ENCODE assay signal across 19 mouse cellular contexts in the genomic region with DNA sequence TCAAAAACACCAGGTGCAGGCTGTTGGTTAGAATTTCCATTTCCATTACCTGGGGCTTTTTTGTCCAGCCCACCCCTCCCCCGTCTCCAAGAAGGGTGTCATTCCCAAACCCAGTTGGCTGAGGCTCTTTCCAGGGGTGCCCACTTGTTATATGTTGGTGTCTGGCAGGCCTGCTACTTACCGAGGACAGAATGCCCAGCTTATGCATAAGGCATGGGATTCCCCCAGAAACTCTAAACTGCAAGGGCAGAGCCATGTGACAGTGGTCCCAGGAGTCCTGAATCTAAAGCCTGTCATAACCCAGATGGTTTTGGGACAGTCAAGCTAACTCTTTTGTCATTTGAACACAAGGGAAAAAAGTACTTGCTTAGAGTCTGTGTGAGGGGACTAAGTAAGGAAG.
DNase-seq lines count a peak whose midpoint lies in the region; ATAC-seq and TF ChIP-seq lines count a peak whose summit lies in the region.
"Had no signal": no experiment of that assay in that cellular context is flagged by ENCODE, and none has a peak within 500 bp of the region (broad histone marks: within the 10 kb centered on the region; RNA-seq: fewer than 3 reads in every experiment).

No protein-coding gene starts in this region.

- TF ChIP-seq EP300 in CH12.LX (IDR thresholded peaks at IDR 0.05; ENCODE audit: low read length): peak; percentile 68
- 0 out of 2 replicates have a peak, but pooled peaks have one; percentile 50 for TF ChIP-seq EP300 in ES-Bruce4 (IDR thresholded peaks at IDR 0.05; ENCODE audit: insufficient read depth, low read depth, low read length)

- no peak for DNase-seq in midbrain, embryonic 10.5 days (ENCODE audit: low spot score)
- no peak for DNase-seq in midbrain, embryonic 11.5 days (ENCODE audit: low spot score, missing footprints)
- peak; percentile 58 for DNase-seq in CH12.LX (ENCODE audit: extremely low read depth)
- DNase-seq in urinary bladder, postnatal 14 days (ENCODE audit: low spot score): no peak
- DNase-seq: adrenal gland, adult 8-10 months; adrenal gland, postnatal 10 days; adrenal gland, postnatal 25 days; B cell, adult 2 months; cerebellum, adult 11 months; cerebellum, adult 11-12 months; cerebellum, adult 18-20 months; cerebellum, adult 2 months; cerebellum, adult 8-10 months had no signal

- whole genome bisulfite sequencing in midbrain, embryonic 10.5 days: 68% methylated on average over 2 of the region's 2 CpGs
- 71% methylated on average over 2 of the region's 2 CpGs for WGBS in midbrain, embryonic 11.5 days

- H3K36me3 ChIP-seq in midbrain, embryonic 10.5 days: no peaks in the 10 kb centered on the region
- H3K36me3 ChIP-seq in midbrain, embryonic 11.5 days (ENCODE audit: control insufficient read depth, insufficient read depth, low read length): no peaks in the 10 kb centered on the region
- no peaks in the 10 kb centered on the region for H3K36me3 ChIP-seq in CH12.LX (replicated peaks in 1 of 2; ENCODE audit: control insufficient read depth in 1 of 2, insufficient read depth in 1 of 2, low read length in 1 of 2)
- no peaks in the 10 kb centered on the region for H3K36me3 ChIP-seq in ES-Bruce4 (ENCODE audit: control insufficient read depth, insufficient read depth, low read length, poor library complexity, severe bottlenecking)
- H3K36me3 ChIP-seq: G1E had no signal

- H3K27ac ChIP-seq in midbrain, embryonic 10.5 days (replicated peaks): 0 out of 2 replicates have a peak overlapping the region, but pooled peaks have one; percentile 19
- H3K27ac ChIP-seq in midbrain, embryonic 11.5 days (ENCODE audit: low read depth, low read length): no peak overlapping the region
- H3K27ac ChIP-seq in CH12.LX (ENCODE audit: insufficient read depth, low read depth): peak overlapping the region; percentile 80
- no peak overlapping the region for H3K27ac ChIP-seq in ES-Bruce4 (ENCODE audit: insufficient read depth, low read length)

- no peaks in the 10 kb centered on the region for H3K9me3 ChIP-seq in midbrain, embryonic 10.5 days (replicated peaks)
- no peaks in the 10 kb centered on the region for H3K9me3 ChIP-seq in midbrain, embryonic 11.5 days (ENCODE audit: control insufficient read depth, low read length)
- no peaks in the 10 kb centered on the region for H3K9me3 ChIP-seq in CH12.LX (replicated peaks; ENCODE audit: low read length)
- H3K9me3 ChIP-seq in ES-Bruce4 (replicated peaks; ENCODE audit: control insufficient read depth, insufficient read depth, low read length, poor library complexity, severe bottlenecking): no peaks in the 10 kb centered on the region

- no peak for ATAC-seq in midbrain, embryonic 11.5 days (ENCODE audit: low FRiP score)
- ATAC-seq in inflammation-experienced regulatory T-cells, adult 6 months: no peak
- ATAC-seq: activated CD4-positive, CD25-positive, alpha-beta regulatory T cell, adult 4 months; CD4-positive, CD25-positive, alpha-beta regulatory T cell, adult 4 months had no signal

- dilution Hi-C loops in CH12.LX (cut with MboI; ENCODE audit: extremely low pct_ligation_motif_present, extremely low pct_unique_long_range_greater_than_20kb, low sequenced_read_pairs): no loop called here

- TF ChIP-seq POLR2A in CH12.LX (IDR thresholded peaks at IDR 0.05; ENCODE audit: low read depth, low read length): no peak
- TF ChIP-seq POLR2A in ES-Bruce4 (IDR thresholded peaks at IDR 0.05; ENCODE audit: insufficient read depth, low read length): no peak

- no peak overlapping the region for H3K4me3 ChIP-seq in midbrain, embryonic 10.5 days
- no peak overlapping the region for H3K4me3 ChIP-seq in midbrain, embryonic 11.5 days (ENCODE audit: low read depth, low read length)
- H3K4me3 ChIP-seq in CH12.LX (replicated peaks in 1 of 3; ENCODE audit: low read depth in 2 of 3, low read length in 2 of 3, poor library complexity in 1 of 3): no peak overlapping the region
- H3K4me3 ChIP-seq in ES-Bruce4 (ENCODE audit: low read depth, low read length): no peak overlapping the region

- H3K79me2 ChIP-seq in CH12.LX (replicated peaks; ENCODE audit: control insufficient read depth, extremely low read depth, insufficient read depth, poor library complexity, severe bottlenecking): no peaks in the 10 kb centered on the region

- no peak overlapping the region for H3K4me2 ChIP-seq in midbrain, embryonic 11.5 days
- peak overlapping the region; percentile 72; the same call in 1 of the 2 replicates for H3K4me2 ChIP-seq in CH12.LX (ENCODE audit: insufficient read depth, low read depth, poor library complexity, severe bottlenecking)

- peaks cover 36% of the 10 kb centered on the region for H3K4me1 ChIP-seq in midbrain, embryonic 10.5 days
- H3K4me1 ChIP-seq in midbrain, embryonic 11.5 days (ENCODE audit: control insufficient read depth, insufficient read depth, low read length): peaks cover 10% of the 10 kb centered on the region
- H3K4me1 ChIP-seq in CH12.LX (ENCODE audit: control insufficient read depth in 1 of 2, insufficient read depth in 2 of 2) (peaks cover 56 to 86% of the 10 kb centered on the region in 2 experiments), ES-Bruce4 (ENCODE audit: control insufficient read depth, insufficient read depth, low read length) (peaks cover 13% of the 10 kb centered on the region)

- no peak for TF ChIP-seq CTCF in CH12.LX (conservative IDR thresholded peaks at IDR 0.05 in 1 of 2, IDR thresholded peaks at IDR 0.05 in 1 of 2; ENCODE audit: low read depth in 2 of 2, low read length in 2 of 2)
- no peak for TF ChIP-seq CTCF in ES-Bruce4 (IDR thresholded peaks at IDR 0.05; ENCODE audit: low read depth, low read length)

- no peak for TF ChIP-seq RAD21 in CH12.LX (IDR thresholded peaks at IDR 0.05; ENCODE audit: low read depth, low read length)

- no peak overlapping the region for H3K9ac ChIP-seq in midbrain, embryonic 11.5 days (ENCODE audit: low read length)
- H3K9ac ChIP-seq in CH12.LX (ENCODE audit: insufficient read depth, low read depth): no peak overlapping the region
- H3K9ac ChIP-seq in ES-Bruce4 (ENCODE audit: low read depth, poor library complexity, severe bottlenecking): no peak overlapping the region

- in situ Hi-C loops in CH12.LX (cut with MboI; ENCODE audit: low pct_ligation_motif_present, low pct_unique_long_range_greater_than_20kb, low sequenced_read_pairs): no loop called here

- 0 out of 2 replicates have a peak, but pooled peaks cover 14% of the 10 kb centered on the region for H3K27me3 ChIP-seq in midbrain, embryonic 10.5 days (ENCODE audit: low read depth, poor library complexity, severe bottlenecking)
- no peaks in the 10 kb centered on the region for H3K27me3 ChIP-seq in midbrain, embryonic 11.5 days (ENCODE audit: control insufficient read depth, insufficient read depth, low read length)
- peaks cover 10% of the 10 kb centered on the region for H3K27me3 ChIP-seq in CH12.LX (replicated peaks)
- H3K27me3 ChIP-seq in ES-Bruce4 (ENCODE audit: control insufficient read depth, insufficient read depth, low read length, poor library complexity, severe bottlenecking): no peaks in the 10 kb centered on the region
- H3K27me3 ChIP-seq: Patski had no signal

TF ChIP-seq in CH12.LX, 34 proteins besides CTCF, POLR2A, EP300 and RAD21 (continues in another document):
- no peak for TF ChIP-seq MAZ (IDR thresholded peaks at IDR 0.05; ENCODE audit: low read depth, low read length)
- TF ChIP-seq MYC (IDR thresholded peaks at IDR 0.05; ENCODE audit: low read depth, low read length): no peak
- TF ChIP-seq RCOR1 (conservative IDR thresholded peaks at IDR 0.05; ENCODE audit: low read depth, low read length): 0 out of 2 replicates have a peak, but pooled peaks have one; percentile 26
- TF ChIP-seq JUND (conservative IDR thresholded peaks at IDR 0.05; ENCODE audit: low read depth, low read length): no peak
- TF ChIP-seq USF1 (IDR thresholded peaks at IDR 0.05; ENCODE audit: low read depth, low read length): peak; percentile 57
- no peak for TF ChIP-seq MAFK (IDR thresholded peaks at IDR 0.05; ENCODE audit: insufficient replicate concordance, low read length)
- 0 out of 2 replicates have a peak, but pooled peaks have one; percentile 43 for TF ChIP-seq CHD2 (IDR thresholded peaks at IDR 0.05; ENCODE audit: low read length)
- TF ChIP-seq CHD1 (IDR thresholded peaks at IDR 0.05; ENCODE audit: low read depth, low read length): 0 out of 2 replicates have a peak, but pooled peaks have one; percentile 18
- 0 out of 2 replicates have a peak, but pooled peaks have one; percentile 5 for TF ChIP-seq UBTF (IDR thresholded peaks at IDR 0.05; ENCODE audit: low read depth, low read length)
- TF ChIP-seq ZNF384 (IDR thresholded peaks at IDR 0.05; ENCODE audit: low read depth, low read length): no peak
- TF ChIP-seq IRF4 (IDR thresholded peaks at IDR 0.05; ENCODE audit: low read depth, low read length): no peak
- TF ChIP-seq ELF1 (IDR thresholded peaks at IDR 0.05; ENCODE audit: low read depth, low read length): no peak
- no peak for TF ChIP-seq JUN (IDR thresholded peaks at IDR 0.05; ENCODE audit: insufficient read depth, low read depth, low read length)
- peak; percentile 84 for TF ChIP-seq TCF12 (IDR thresholded peaks at IDR 0.05; ENCODE audit: low read depth, low read length)
- no peak for TF ChIP-seq POLR2AphosphoS2 (IDR thresholded peaks at IDR 0.05; ENCODE audit: low read depth, low read length)
- TF ChIP-seq NRF1 (IDR thresholded peaks at IDR 0.05; ENCODE audit: low read depth, low read length): no peak
- no peak; the same call in 1 of the 2 replicates for TF ChIP-seq SIN3A (IDR thresholded peaks at IDR 0.05; ENCODE audit: low read length)
- peak; percentile 81 for TF ChIP-seq ETS1 (conservative IDR thresholded peaks at IDR 0.05; ENCODE audit: low read depth, low read length)
- TF ChIP-seq E2F4 (IDR thresholded peaks at IDR 0.05; ENCODE audit: insufficient replicate concordance, low read depth, low read length): no peak
- no peak for TF ChIP-seq ZC3H11A (IDR thresholded peaks at IDR 0.05; ENCODE audit: low read depth, low read length)
- no peak for TF ChIP-seq HCFC1 (IDR thresholded peaks at IDR 0.05; ENCODE audit: low read depth, low read length)
- no peak for TF ChIP-seq GABPA (IDR thresholded peaks at IDR 0.05; ENCODE audit: insufficient replicate concordance, low read depth, low read length)
- peak; percentile 60 for TF ChIP-seq BHLHE40 (IDR thresholded peaks at IDR 0.05; ENCODE audit: low read depth, low read length)
- TF ChIP-seq ZKSCAN1 (IDR thresholded peaks at IDR 0.05; ENCODE audit: borderline replicate concordance, low read depth, low read length): no peak
- TF ChIP-seq USF2 (conservative IDR thresholded peaks at IDR 0.05; ENCODE audit: low read depth, low read length): 0 out of 2 replicates have a peak, but pooled peaks have one; percentile 22
- no peak for TF ChIP-seq NELFE (IDR thresholded peaks at IDR 0.05; ENCODE audit: low read depth, low read length)
- peak; percentile 46; the same call in 1 of the 2 replicates for TF ChIP-seq MXI1 (IDR thresholded peaks at IDR 0.05; ENCODE audit: low read depth, low read length)
- peak; percentile 81 for TF ChIP-seq MAX (IDR thresholded peaks at IDR 0.05; ENCODE audit: low read length)

Comparison
In these comparisons a context has a peak if more than half of its experiments do, and no peak if none do; other contexts are left out.
1. H3K27ac ChIP-seq: peak in midbrain, embryonic 10.5 days (single experiment) and CH12.LX (single experiment); none in midbrain, embryonic 11.5 days (single experiment) and ES-Bruce4 (single experiment).